Mouse (Mus musculus): ENCODE measurements around the gene Acsbg2. TPM values are rescaled to one million over a fixed set of nuclear protein-coding genes. Genes with fewer than 3 reads are reported as not detected.

Acsbg2 gene
- polyA plus RNA-seq, 1 experiment from 2014 or later: not detected

GRCm38 (mm10) chr17:56870287-56870953 is 3.8 kb downstream of the Acsbg2 start:
- H3K4me3 ChIP-seq: no peak overlapping the region
- H3K9ac ChIP-seq (replicated peaks): no peak overlapping the region
- no peak overlapping the region for H3K27ac ChIP-seq (replicated peaks)
- H3K4me1 ChIP-seq: no peaks in the 10 kb centered on the region
- no peaks in the 10 kb centered on the region for H3K27me3 ChIP-seq
- WGBS: 75% methylated on average over 15 of the region's 15 CpGs
- H3K4me2 ChIP-seq (replicated peaks): no peak overlapping the region
- H3K36me3 ChIP-seq: no peaks in the 10 kb centered on the region
- ATAC-seq (ENCODE audit: low FRiP score, low read depth): no peak
- H3K9me3 ChIP-seq: peaks cover 10% of the 10 kb centered on the region

GRCm38 (mm10) chr17:56869481-56869977 is 4.7 kb downstream of the Acsbg2 start:
- Histone ChIP-seq H3K36me3 (no peaks in the 10 kb centered on the region), H3K4me1 (no peaks in the 10 kb centered on the region), H3K4me3 (no peak overlapping the region), H3K27ac (replicated peaks) (no peak overlapping the region), H3K9me3 (peaks cover 10% of the 10 kb centered on the region), H3K9ac (replicated peaks) (no peak overlapping the region), H3K4me2 (replicated peaks) (no peak overlapping the region), H3K27me3 (no peaks in the 10 kb centered on the region)
- WGBS: 45% methylated on average over 9 of the region's 9 CpGs
- no peak for ATAC-seq (ENCODE audit: low FRiP score, low read depth)

- H3K27ac ChIP-seq (replicated peaks): no peak overlapping the region
- H3K27me3 ChIP-seq: no peaks in the 10 kb centered on the region
- WGBS: 86% methylated on average over 7 of the region's 7 CpGs
- no peaks in the 10 kb centered on the region for H3K4me1 ChIP-seq
- no peaks in the 10 kb centered on the region for H3K36me3 ChIP-seq
- H3K4me3 ChIP-seq: no peak overlapping the region
- no peak overlapping the region for H3K9ac ChIP-seq (replicated peaks)
- no peak for ATAC-seq (ENCODE audit: low FRiP score, low read depth)
- H3K9me3 ChIP-seq: peaks cover 10% of the 10 kb centered on the region
- no peak overlapping the region for H3K4me2 ChIP-seq (replicated peaks)
Observed at GRCm38 (mm10) chr17:56866071-56866470, 8.2 kb downstream of the Acsbg2 start.

- Histone ChIP-seq H3K4me1 (no peaks in the 10 kb centered on the region), H3K9me3 (no peaks in the 10 kb centered on the region), H3K27me3 (no peaks in the 10 kb centered on the region), H3K4me3 (no peak overlapping the region), H3K36me3 (no peaks in the 10 kb centered on the region), H3K27ac (replicated peaks) (no peak overlapping the region), H3K4me2 (replicated peaks) (no peak overlapping the region), H3K9ac (replicated peaks) (no peak overlapping the region)
- no peak for ATAC-seq (ENCODE audit: low FRiP score, low read depth)
- 52% methylated on average over 3 of the region's 3 CpGs for WGBS
Observed at GRCm38 (mm10) chr17:56861197-56861596, 13.1 kb downstream of the Acsbg2 start.

GRCm38 (mm10) chr17:56858922-56859321 is 15.3 kb downstream of the Acsbg2 start:
- no peak overlapping the region for H3K4me2 ChIP-seq (replicated peaks)
- no peak overlapping the region for H3K27ac ChIP-seq (replicated peaks)
- no peak overlapping the region for H3K4me3 ChIP-seq
- no peaks in the 10 kb centered on the region for H3K36me3 ChIP-seq
- 61% methylated on average over 7 of the region's 7 CpGs for WGBS
- no peak overlapping the region for H3K9ac ChIP-seq (replicated peaks)
- no peaks in the 10 kb centered on the region for H3K27me3 ChIP-seq
- ATAC-seq (ENCODE audit: low FRiP score, low read depth): no peak
- no peaks in the 10 kb centered on the region for H3K9me3 ChIP-seq
- no peaks in the 10 kb centered on the region for H3K4me1 ChIP-seq

GRCm38 (mm10) chr17:56858216-56858615 is 16.0 kb downstream of the Acsbg2 start:
- no peak for ATAC-seq (ENCODE audit: low FRiP score, low read depth)
- 49% methylated on average over 4 of the region's 4 CpGs for WGBS

GRCm38 (mm10) chr17:56855421-56855820 is 18.8 kb downstream of the Acsbg2 start:
- no peaks in the 10 kb centered on the region for H3K36me3 ChIP-seq
- ATAC-seq (ENCODE audit: low FRiP score, low read depth): no peak
- no peaks in the 10 kb centered on the region for H3K4me1 ChIP-seq
- no peaks in the 10 kb centered on the region for H3K27me3 ChIP-seq
- no peak overlapping the region for H3K27ac ChIP-seq (replicated peaks)
- H3K4me2 ChIP-seq (replicated peaks): no peak overlapping the region
- no peak overlapping the region for H3K9ac ChIP-seq (replicated peaks)
- H3K9me3 ChIP-seq: no peaks in the 10 kb centered on the region
- 87% methylated on average over 3 of the region's 3 CpGs for WGBS
- H3K4me3 ChIP-seq: no peak overlapping the region

More at GRCm38 (mm10) chr17:56858216-56858615, 16.0 kb downstream of the Acsbg2 start:
- Histone ChIP-seq H3K27ac (replicated peaks) (no peak overlapping the region), H3K4me3 (no peak overlapping the region), H3K36me3 (no peaks in the 10 kb centered on the region), H3K27me3 (no peaks in the 10 kb centered on the region), H3K4me1 (no peaks in the 10 kb centered on the region), H3K4me2 (replicated peaks) (no peak overlapping the region), H3K9ac (replicated peaks) (no peak overlapping the region), H3K9me3 (no peaks in the 10 kb centered on the region)

- Histone ChIP-seq H3K9ac (replicated peaks) (no peak overlapping the region), H3K36me3 (no peaks in the 10 kb centered on the region), H3K4me1 (no peaks in the 10 kb centered on the region), H3K27me3 (0 out of 2 replicates have a peak, but pooled peaks cover 11% of the 10 kb centered on the region), H3K27ac (replicated peaks) (no peak overlapping the region), H3K4me3 (no peak overlapping the region), H3K9me3 (no peaks in the 10 kb centered on the region), H3K4me2 (replicated peaks) (no peak overlapping the region)
- WGBS: 79% methylated on average over 3 of the region's 3 CpGs
- no peak for ATAC-seq (ENCODE audit: low FRiP score, low read depth)
Observed at GRCm38 (mm10) chr17:56851167-56851566, 23.1 kb downstream of the Acsbg2 start.

GRCm38 (mm10) chr17:56849710-56850109 is 24.5 kb downstream of the Acsbg2 start:
- no peak overlapping the region for H3K27ac ChIP-seq (replicated peaks)
- H3K4me1 ChIP-seq: no peaks in the 10 kb centered on the region
- no peak for ATAC-seq (ENCODE audit: low FRiP score, low read depth)
- H3K4me3 ChIP-seq: no peak overlapping the region
- H3K9me3 ChIP-seq: no peaks in the 10 kb centered on the region
- H3K4me2 ChIP-seq (replicated peaks): no peak overlapping the region
- H3K36me3 ChIP-seq: no peaks in the 10 kb centered on the region
- no peak overlapping the region for H3K9ac ChIP-seq (replicated peaks)
- WGBS: 89% methylated on average over 13 of the region's 13 CpGs
- H3K27me3 ChIP-seq: 0 out of 2 replicates have a peak, but pooled peaks cover 11% of the 10 kb centered on the region

GRCm38 (mm10) chr17:56848785-56849184 is 25.5 kb downstream of the Acsbg2 start:
- Histone ChIP-seq H3K36me3 (no peaks in the 10 kb centered on the region), H3K4me1 (no peaks in the 10 kb centered on the region), H3K27ac (replicated peaks) (no peak overlapping the region), H3K4me3 (no peak overlapping the region), H3K4me2 (replicated peaks) (no peak overlapping the region), H3K9me3 (no peaks in the 10 kb centered on the region), H3K27me3 (0 out of 2 replicates have a peak, but pooled peaks cover 11% of the 10 kb centered on the region), H3K9ac (replicated peaks) (no peak overlapping the region)
- ATAC-seq (ENCODE audit: low FRiP score, low read depth): no peak
- WGBS: 87% methylated on average over 5 of the region's 5 CpGs

GRCm38 (mm10) chr17:56843678-56844077 is 30.6 kb downstream of the Acsbg2 start:
- WGBS: 83% methylated on average over 5 of the region's 5 CpGs
- 0 out of 2 replicates have a peak, but pooled peaks cover 4% of the 10 kb centered on the region for H3K27me3 ChIP-seq
- no peak overlapping the region for H3K9ac ChIP-seq (replicated peaks)
- H3K36me3 ChIP-seq: no peaks in the 10 kb centered on the region
- H3K27ac ChIP-seq (replicated peaks): no peak overlapping the region
- no peak overlapping the region for H3K4me2 ChIP-seq (replicated peaks)
- no peak for ATAC-seq (ENCODE audit: low FRiP score, low read depth)
- H3K9me3 ChIP-seq: no peaks in the 10 kb centered on the region
- H3K4me3 ChIP-seq: no peak overlapping the region
- no peaks in the 10 kb centered on the region for H3K4me1 ChIP-seq

GRCm38 (mm10) chr17:56842173-56842572 is 32.1 kb downstream of the Acsbg2 start:
- Histone ChIP-seq H3K27ac (replicated peaks) (no peak overlapping the region), H3K4me1 (no peaks in the 10 kb centered on the region), H3K9ac (replicated peaks) (no peak overlapping the region), H3K4me3 (no peak overlapping the region), H3K27me3 (no peaks in the 10 kb centered on the region), H3K4me2 (replicated peaks) (no peak overlapping the region), H3K9me3 (no peaks in the 10 kb centered on the region), H3K36me3 (no peaks in the 10 kb centered on the region)
- ATAC-seq (ENCODE audit: low FRiP score, low read depth): no peak
- 88% methylated on average over 5 of the region's 5 CpGs for WGBS

- no peaks in the 10 kb centered on the region for H3K27me3 ChIP-seq
- H3K4me2 ChIP-seq (replicated peaks): no peak overlapping the region
- H3K36me3 ChIP-seq: no peaks in the 10 kb centered on the region
- 87% methylated on average over 7 of the region's 7 CpGs for WGBS
- no peak overlapping the region for H3K9ac ChIP-seq (replicated peaks)
- H3K27ac ChIP-seq (replicated peaks): no peak overlapping the region
- ATAC-seq (ENCODE audit: low FRiP score, low read depth): no peak
- no peaks in the 10 kb centered on the region for H3K9me3 ChIP-seq
- H3K4me3 ChIP-seq: no peak overlapping the region
- no peaks in the 10 kb centered on the region for H3K4me1 ChIP-seq
Observed at GRCm38 (mm10) chr17:56840524-56840923, 33.7 kb downstream of the Acsbg2 start.

Measured in midbrain, embryonic 12.5 days (tissue).